Mouse (Mus musculus) heart, embryonic 12.5 days (tissue): Measurements from ENCODE around the gene Rgs8. TPM values are rescaled to one million over a fixed set of nuclear protein-coding genes. Genes with fewer than 3 reads are reported as not detected.

Source experiments
- ATAC-seq: fragments of 200-750 bp; cut with Nextera tagmentation; 2 replicates; pipeline ENCODE4 v1.8.0; 2017; ENCODE audit warnings: moderate TSS enrichment, moderate library complexity; ENCODE audit not compliant: insufficient number of reproducible peaks, low FRiP score
- H3K27ac ChIP-seq: fragments of 300-500 bp; sonication (generic); 2 replicates; pipeline ENCODE4 v1.5.1; 2016; ENCODE audit warnings: mild to moderate bottlenecking, moderate library complexity; ENCODE audit not compliant: poor library complexity, severe bottlenecking
- H3K27me3 ChIP-seq: fragments of 300-500 bp; sonication (generic); replicated peaks from 2 replicates; pipeline ENCODE4 v1.6.1; 2016; ENCODE audit warnings: mild to moderate bottlenecking, moderate library complexity
- H3K36me3 ChIP-seq: fragments of 300-500 bp; sonication (generic); 2 replicates; pipeline ENCODE4 v1.6.1; 2016; ENCODE audit warnings: mild to moderate bottlenecking, moderate library complexity
- H3K4me1 ChIP-seq: fragments of 300-500 bp; sonication (generic); replicated peaks from 2 replicates; pipeline ENCODE4 v1.6.1; 2016; ENCODE audit warnings: mild to moderate bottlenecking
- H3K4me2 ChIP-seq: fragments of 300-500 bp; sonication (generic); 2 replicates; pipeline ENCODE4 v1.6.1; 2016; ENCODE audit warnings: mild to moderate bottlenecking, moderate library complexity
- H3K4me3 ChIP-seq: fragments of 300-500 bp; sonication (generic); 2 replicates; pipeline ENCODE4 v1.5.1; 2016; ENCODE audit warnings: mild to moderate bottlenecking
- H3K9ac ChIP-seq: fragments of 300-500 bp; sonication (generic); 2 replicates; pipeline ENCODE4 v1.6.1; 2016; ENCODE audit warnings: mild to moderate bottlenecking, moderate library complexity
- H3K9me3 ChIP-seq: fragments of 300-500 bp; sonication (generic); replicated peaks from 2 replicates; pipeline ENCODE4 v1.6.1; 2016; ENCODE audit warnings: mild to moderate bottlenecking, moderate library complexity
- WGBS: fragments of 180-500 bp; shearing (Covaris S2); methylation state at CpG from one replicate; pipeline ENCODE4 v1.1.7; 2016; 5-methylcytosine and 5-hydroxymethylcytosine counted together
- polyA plus RNA-seq: library from polyadenylated mRNA; unstranded; fragments of >200 nt; fragmentation: Nextera tagmentation; extraction: Ambion mirVana; gene quantifications from 2 replicates; pipeline ENCODE4 v1.2.1, GENCODE M21; 2016

The Rgs8 gene
- 0.90 and 1.1 TPM in 2 replicates for polyA plus RNA-seq

DNA sequence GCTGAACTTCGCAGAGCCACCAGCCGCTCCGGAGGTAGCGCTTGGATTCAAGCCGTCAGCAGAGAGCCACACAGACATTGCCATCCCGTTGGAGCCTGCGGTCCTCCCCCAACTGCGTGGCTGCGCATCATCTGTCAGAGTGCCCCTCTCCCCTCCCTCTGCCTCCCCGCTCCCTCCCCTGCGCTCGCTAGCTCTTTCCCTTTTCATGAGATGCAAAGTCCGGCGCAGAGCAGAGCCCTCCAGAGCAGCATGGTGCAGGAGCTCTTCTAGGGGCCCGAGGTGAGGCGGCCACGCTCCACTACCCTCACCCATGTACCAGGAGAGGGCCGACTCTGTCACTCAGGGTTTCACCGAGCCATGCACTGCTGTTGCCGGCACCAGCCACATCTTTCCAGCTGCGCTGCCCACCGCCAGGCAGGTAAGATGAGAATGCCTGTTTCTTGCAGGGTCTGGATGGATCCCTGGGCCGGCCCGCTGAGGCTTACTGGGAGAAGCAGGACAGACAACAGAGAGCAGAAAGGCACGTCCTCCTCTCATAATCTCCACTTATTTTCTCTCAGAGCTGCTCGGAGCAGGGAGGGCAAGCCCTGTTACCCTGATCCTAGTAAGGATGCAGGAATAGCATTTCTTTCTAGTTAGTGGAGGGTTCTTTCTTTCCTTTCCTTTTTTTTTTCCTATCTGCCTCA is at the start of gene Rgs8:
Gene Rgs8 (plus strand): TSS at position 88 of the 686 bp plus-strand sequence.
- Histone ChIP-seq H3K36me3 (no peaks in the 10 kb centered on the region), H3K27me3 (peaks cover 25% of the 10 kb centered on the region), H3K4me2 (peak within 1 kb of the TSS; percentile 76), H3K27ac (no peak within 1 kb of the TSS), H3K9me3 (no peaks in the 10 kb centered on the region), H3K9ac (peak within 1 kb of the TSS; percentile 66), H3K4me3 (peak within 1 kb of the TSS; percentile 39), H3K4me1 (peaks cover 16% of the 10 kb centered on the region)
- ATAC-seq: peak; percentile 68; the same call in 1 of the 2 replicates
- 2% methylated on average over 26 of the region's 26 CpGs for WGBS

DNA sequence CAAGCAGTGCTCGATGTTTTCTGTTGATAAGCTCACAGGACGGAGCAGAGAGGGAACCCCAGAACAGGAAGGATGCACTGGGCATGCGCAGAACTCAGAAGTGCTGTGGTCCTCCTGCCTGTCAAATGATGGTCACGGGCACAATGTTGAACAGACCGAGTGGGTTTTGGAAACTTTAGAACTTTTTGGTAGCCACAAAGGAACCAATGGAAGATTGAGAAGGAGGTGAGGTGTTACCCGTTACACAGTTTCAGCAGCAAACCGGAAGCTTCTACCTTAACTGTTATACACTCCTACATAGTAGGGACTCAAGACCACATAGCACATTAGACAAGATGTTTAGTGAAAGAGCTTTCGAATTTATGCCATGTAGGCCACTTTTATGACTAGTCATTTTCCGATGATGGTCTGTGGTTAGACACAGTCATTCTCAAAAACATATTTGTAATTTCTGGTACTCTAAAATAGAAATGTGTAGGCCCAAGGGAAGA is 35.4 kb upstream of the Rgs8 start:
- Histone ChIP-seq H3K9ac (no peak overlapping the region), H3K27me3 (no peaks in the 10 kb centered on the region), H3K36me3 (no peaks in the 10 kb centered on the region), H3K4me3 (no peak overlapping the region), H3K9me3 (no peaks in the 10 kb centered on the region), H3K27ac (no peak overlapping the region), H3K4me1 (no peaks in the 10 kb centered on the region; the same call in 1 of the 2 replicates), H3K4me2 (no peak overlapping the region)
- 82% methylated on average over 9 of the region's 9 CpGs for WGBS
- ATAC-seq: no peak

DNA sequence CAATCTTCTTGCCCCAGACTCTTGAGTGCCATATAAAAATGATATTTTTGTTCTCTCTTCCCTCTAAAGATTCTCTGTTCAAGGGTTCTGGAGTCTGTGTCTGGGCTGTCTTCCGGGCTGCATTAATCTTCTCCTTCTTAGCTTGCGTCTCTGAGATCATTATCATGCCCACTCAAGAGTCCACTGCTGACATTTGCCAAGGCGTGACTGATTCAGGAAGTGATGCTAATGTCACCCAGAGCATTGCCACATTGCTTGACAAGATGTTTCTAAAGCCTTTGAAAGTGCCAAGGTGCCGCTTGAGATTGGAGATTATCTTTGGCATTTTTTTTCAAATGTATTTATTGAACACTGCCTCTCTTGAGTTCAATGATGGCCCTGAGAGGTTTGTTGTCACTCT is 29.8 kb upstream of the Rgs8 start:
- Histone ChIP-seq H3K9me3 (no peaks in the 10 kb centered on the region), H3K4me3 (no peak overlapping the region), H3K9ac (no peak overlapping the region), H3K4me1 (0 out of 2 replicates have a peak, but pooled peaks cover 3% of the 10 kb centered on the region), H3K27ac (no peak overlapping the region), H3K36me3 (no peaks in the 10 kb centered on the region), H3K4me2 (no peak overlapping the region), H3K27me3 (no peaks in the 10 kb centered on the region)
- WGBS: 58% methylated on average over 4 of the region's 4 CpGs
- no peak for ATAC-seq

DNA sequence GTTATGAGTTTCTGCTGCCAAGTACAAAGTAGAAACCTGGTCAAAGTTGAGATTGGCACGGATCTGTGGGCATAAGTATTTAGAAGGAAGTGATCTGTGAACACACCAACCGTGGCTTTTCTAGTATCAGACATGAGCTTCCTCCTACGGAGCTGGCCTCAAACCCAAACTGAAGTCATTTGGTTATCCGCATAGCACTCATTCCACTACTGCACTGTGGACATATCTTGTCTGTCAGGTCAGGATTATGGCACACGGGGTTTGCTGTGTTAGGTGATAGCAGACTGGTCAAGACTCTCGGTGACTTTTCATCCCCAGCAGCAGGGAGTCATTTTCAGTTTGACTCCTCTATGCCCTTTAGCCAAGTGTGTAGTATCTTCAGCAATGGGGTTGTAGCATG is 20.1 kb upstream of the Rgs8 start:
- Histone ChIP-seq H3K4me3 (no peak overlapping the region), H3K36me3 (no peaks in the 10 kb centered on the region), H3K4me2 (no peak overlapping the region), H3K27ac (no peak overlapping the region), H3K4me1 (peaks cover 35% of the 10 kb centered on the region), H3K27me3 (no peaks in the 10 kb centered on the region), H3K9ac (no peak overlapping the region), H3K9me3 (no peaks in the 10 kb centered on the region)
- 55% methylated on average over 6 of the region's 6 CpGs for whole genome bisulfite sequencing
- ATAC-seq: no peak

DNA sequence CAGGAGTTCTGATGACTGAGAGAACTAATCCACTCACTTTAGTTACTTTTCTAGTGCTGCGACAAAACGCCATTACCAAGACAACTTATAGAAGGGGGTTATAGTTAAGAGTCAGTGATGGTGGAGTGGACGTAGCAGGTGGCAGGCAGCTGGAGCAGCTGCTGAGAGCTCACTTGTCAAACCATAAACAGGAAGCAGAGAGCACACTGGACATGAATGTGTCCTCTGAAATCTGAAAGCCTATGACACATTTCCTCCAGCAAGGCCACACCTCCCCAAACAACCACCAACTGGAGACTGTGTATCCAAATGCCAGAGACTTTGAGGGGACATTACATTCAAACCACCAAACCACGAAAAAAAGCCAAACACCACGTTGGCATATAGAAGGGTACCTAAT is 17.8 kb upstream of the Rgs8 start:
- H3K4me2 ChIP-seq: no peak overlapping the region
- H3K4me3 ChIP-seq: no peak overlapping the region
- no peaks in the 10 kb centered on the region for H3K27me3 ChIP-seq
- H3K36me3 ChIP-seq: no peaks in the 10 kb centered on the region
- 78% methylated on average over 5 of the region's 5 CpGs for WGBS
- H3K9ac ChIP-seq: no peak overlapping the region
- H3K27ac ChIP-seq: no peak overlapping the region
- H3K4me1 ChIP-seq: peaks cover 31% of the 10 kb centered on the region
- H3K9me3 ChIP-seq: no peaks in the 10 kb centered on the region
- no peak for ATAC-seq

DNA sequence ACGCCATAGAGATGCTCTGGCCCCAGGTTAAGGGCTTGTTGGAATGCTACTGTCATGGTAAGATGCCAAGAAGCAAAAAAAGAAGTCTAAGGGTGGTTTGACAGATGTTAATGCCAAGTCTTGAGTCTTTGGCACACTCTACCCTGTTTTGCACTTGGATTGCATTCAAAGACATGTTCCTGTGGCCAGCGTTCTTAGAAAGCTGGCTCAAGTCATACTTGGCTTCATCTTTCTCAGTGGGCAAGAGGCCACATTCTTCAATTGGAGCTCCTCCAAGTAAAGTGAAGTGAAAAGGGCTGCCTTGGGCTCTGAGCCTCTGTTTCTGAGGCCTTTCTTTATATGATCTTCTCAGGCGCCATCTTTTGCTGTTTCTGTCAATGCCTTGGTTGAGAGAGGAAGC is 17.3 kb upstream of the Rgs8 start:
- no peak overlapping the region for H3K4me2 ChIP-seq
- H3K27me3 ChIP-seq: no peaks in the 10 kb centered on the region
- H3K4me3 ChIP-seq: no peak overlapping the region
- 76% methylated on average over 3 of the region's 3 CpGs for WGBS
- ATAC-seq: no peak
- H3K4me1 ChIP-seq: peaks cover 29% of the 10 kb centered on the region
- H3K9me3 ChIP-seq: no peaks in the 10 kb centered on the region
- no peak overlapping the region for H3K9ac ChIP-seq
- no peak overlapping the region for H3K27ac ChIP-seq
- no peaks in the 10 kb centered on the region for H3K36me3 ChIP-seq

DNA sequence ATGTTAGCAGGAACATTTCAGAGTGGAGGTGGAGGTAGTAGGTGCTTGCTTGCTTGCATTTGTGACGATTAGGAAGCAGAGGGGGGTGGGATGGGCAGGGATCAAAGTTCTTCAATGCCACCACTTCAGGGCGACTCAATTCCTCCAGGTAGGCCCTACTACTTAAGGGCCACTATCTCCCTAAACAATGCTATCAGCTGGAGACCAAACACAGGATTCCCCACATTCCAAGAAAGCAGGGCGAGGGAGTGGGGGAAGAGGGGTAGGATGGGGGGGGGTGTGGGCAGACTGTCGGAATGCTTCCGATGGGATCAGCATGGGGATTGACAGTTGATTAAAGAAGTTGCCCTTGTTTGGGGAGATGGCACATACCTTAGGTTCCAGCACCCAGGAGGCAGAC is 16.0 kb upstream of the Rgs8 start:
- H3K4me2 ChIP-seq: no peak overlapping the region
- H3K4me1 ChIP-seq: peaks cover 37% of the 10 kb centered on the region
- WGBS: 46% methylated on average over 5 of the region's 5 CpGs

DNA sequence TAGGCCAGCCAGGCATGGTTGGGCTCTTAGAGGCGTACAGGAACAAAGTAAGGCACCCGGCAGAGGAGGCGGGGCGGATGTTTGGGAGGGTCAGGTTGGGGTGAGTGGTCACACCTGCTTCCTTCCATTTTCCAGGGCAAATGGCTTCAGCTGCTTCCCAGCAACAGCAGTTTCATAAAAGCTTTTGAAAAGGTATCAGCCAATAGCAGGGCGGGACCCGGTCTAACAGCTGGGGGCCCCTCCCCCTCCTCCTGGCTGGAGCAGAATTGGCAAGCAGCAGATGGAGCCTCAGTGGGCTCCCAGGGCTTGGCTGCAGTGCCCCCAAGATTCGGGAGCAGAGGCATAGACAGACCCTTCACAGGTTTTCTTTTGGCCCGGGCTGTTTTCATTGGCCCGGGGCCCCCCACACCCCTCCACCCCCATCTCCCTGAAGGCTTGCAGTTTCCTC is 11.3 kb upstream of the Rgs8 start:
- peaks cover 16% of the 10 kb centered on the region for H3K4me1 ChIP-seq
- peaks cover 11% of the 10 kb centered on the region for H3K9me3 ChIP-seq
- 8% methylated on average over 9 of the region's 9 CpGs for WGBS
- H3K4me3 ChIP-seq: peak overlapping the region; percentile 22; the same call in 1 of the 2 replicates
- peak; percentile 54; the same call in 1 of the 2 replicates for ATAC-seq
- H3K27ac ChIP-seq: peak overlapping the region; percentile 67
- no peaks in the 10 kb centered on the region for H3K27me3 ChIP-seq
- H3K4me2 ChIP-seq: peak overlapping the region; percentile 65
- H3K36me3 ChIP-seq: no peaks in the 10 kb centered on the region
- H3K9ac ChIP-seq: no peak overlapping the region

More for the DNA sequence above, 16.0 kb upstream of the Rgs8 start:
- no peaks in the 10 kb centered on the region for H3K36me3 ChIP-seq
- no peak overlapping the region for H3K9ac ChIP-seq
- no peaks in the 10 kb centered on the region for H3K27me3 ChIP-seq
- H3K9me3 ChIP-seq: no peaks in the 10 kb centered on the region
- H3K4me3 ChIP-seq: no peak overlapping the region
- ATAC-seq: no peak
- H3K27ac ChIP-seq: no peak overlapping the region

DNA sequence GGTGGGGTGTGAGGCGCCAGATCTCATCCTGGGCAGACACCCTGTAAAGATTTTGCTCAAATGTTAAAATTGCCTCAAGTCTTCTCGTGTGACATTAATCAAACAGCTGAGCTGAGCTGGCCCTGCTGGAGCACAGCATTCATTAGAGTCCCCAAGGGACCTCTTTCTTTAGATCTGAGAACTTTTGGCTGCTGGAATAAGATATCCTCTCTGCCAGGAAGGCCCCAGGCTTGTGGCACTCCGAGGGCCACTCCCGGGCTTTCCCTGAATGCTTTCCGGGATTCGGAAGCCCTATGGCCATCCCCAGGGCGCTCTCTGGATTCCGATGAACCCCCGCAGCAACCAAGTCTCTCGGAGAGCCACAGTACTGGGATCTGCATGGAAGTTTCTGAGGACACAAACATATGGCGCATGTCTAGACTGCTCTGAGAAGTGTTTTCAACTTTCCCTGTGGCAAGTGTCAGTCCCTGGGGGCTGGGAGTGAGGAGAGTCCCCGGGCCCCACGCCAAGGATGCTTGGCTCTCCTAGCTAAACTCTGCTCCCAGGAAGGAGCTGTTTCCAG is 10.8 kb upstream of the Rgs8 start:
- peak; percentile 78 for ATAC-seq
- Histone ChIP-seq H3K4me1 (peaks cover 16% of the 10 kb centered on the region), H3K4me3 (peak overlapping the region; percentile 22; the same call in 1 of the 2 replicates), H3K9me3 (peaks cover 16% of the 10 kb centered on the region), H3K27ac (peak overlapping the region; percentile 67), H3K36me3 (no peaks in the 10 kb centered on the region), H3K9ac (peak overlapping the region; percentile 3; the same call in 1 of the 2 replicates), H3K27me3 (no peaks in the 10 kb centered on the region), H3K4me2 (peak overlapping the region; percentile 65)
- WGBS: 6% methylated on average over 13 of the region's 13 CpGs

DNA sequence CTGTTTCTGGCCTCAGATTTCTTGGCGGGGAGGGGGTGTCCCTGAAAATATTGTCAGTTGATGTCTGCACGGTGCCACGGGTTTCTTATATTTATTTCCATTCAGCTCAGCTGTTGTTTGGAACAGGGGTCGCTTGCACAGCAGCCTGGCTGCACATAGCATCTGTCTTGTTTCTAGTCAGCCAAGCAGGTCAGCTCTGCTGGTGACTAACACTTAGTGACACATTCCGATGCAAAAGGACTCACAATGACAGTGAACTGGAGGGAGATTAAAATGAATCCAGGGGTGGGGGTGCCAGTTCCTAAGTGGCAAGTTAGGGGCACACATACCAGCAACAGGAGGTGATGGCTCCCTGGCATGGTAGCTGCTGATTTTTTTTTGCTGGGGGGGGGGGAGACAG is 849 bp downstream of the Rgs8 start:
- H3K9me3 ChIP-seq: no peaks in the 10 kb centered on the region
- peaks cover 16% of the 10 kb centered on the region for H3K4me1 ChIP-seq
- no peaks in the 10 kb centered on the region for H3K36me3 ChIP-seq
- 11% methylated on average over 5 of the region's 5 CpGs for WGBS
- peaks cover 25% of the 10 kb centered on the region for H3K27me3 ChIP-seq
- no peak for ATAC-seq
- H3K9ac ChIP-seq: peak overlapping the region; percentile 66
- no peak overlapping the region for H3K27ac ChIP-seq
- peak overlapping the region; percentile 39 for H3K4me3 ChIP-seq
- H3K4me2 ChIP-seq: peak overlapping the region; percentile 76

DNA sequence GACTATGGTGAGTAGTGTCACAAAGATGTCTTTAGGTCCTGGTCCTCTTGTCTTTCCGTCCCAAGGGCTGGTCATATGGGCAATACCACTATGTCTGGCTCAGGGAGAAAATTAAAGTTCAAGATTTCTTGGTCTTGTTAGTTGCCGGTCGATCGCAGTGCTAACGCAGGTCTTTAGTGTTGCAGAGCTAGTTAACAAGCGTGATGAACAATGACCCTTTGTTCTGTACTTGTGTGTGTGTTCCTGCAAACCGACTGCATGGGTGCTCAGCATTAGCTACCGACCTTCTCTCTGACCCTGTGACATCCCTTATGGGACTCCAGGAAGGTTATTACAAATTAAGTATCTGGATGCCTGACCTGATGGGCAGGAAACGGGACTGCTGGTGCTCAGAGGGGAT is 6.8 kb downstream of the Rgs8 start:
- H3K9ac ChIP-seq: no peak overlapping the region
- no peaks in the 10 kb centered on the region for H3K9me3 ChIP-seq
- no peak for ATAC-seq
- no peak overlapping the region for H3K4me3 ChIP-seq
- H3K36me3 ChIP-seq: no peaks in the 10 kb centered on the region
- no peak overlapping the region for H3K27ac ChIP-seq
- no peak overlapping the region for H3K4me2 ChIP-seq
- H3K4me1 ChIP-seq: peaks cover 12% of the 10 kb centered on the region
- peaks cover 14% of the 10 kb centered on the region for H3K27me3 ChIP-seq
- 65% methylated on average over 9 of the region's 9 CpGs for WGBS
